15 mouse cellular contexts compared by ENCODE assay signal in the genomic region with DNA sequence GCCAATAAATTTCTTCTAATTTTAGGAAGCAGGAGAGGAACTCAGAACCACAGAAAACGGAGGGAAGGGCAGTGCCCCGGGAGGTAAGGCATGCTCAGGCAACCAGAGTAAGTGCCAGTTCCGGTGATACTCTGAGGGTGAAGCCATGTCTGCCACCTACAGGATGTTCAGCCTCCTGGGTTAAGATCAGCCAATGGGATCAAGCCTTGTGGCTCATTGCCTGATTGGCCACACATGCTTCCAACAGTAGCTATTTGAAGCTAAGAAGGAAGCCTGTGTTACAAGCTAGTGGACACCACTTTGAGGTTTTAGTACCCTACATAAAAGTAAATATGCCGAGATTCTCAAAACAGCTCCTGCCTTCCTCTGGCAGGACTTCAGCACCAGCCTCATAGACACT. TPM values are rescaled to one million over a fixed set of nuclear protein-coding genes. Genes with fewer than 3 reads are reported as not detected.
DNase-seq lines count a peak whose midpoint lies in the region; TF ChIP-seq lines count a peak whose summit lies in the region.
"Had no signal": no experiment of that assay in that cellular context is flagged by ENCODE, and none has a peak within 500 bp of the region (broad histone marks: within the 10 kb centered on the region; RNA-seq: fewer than 3 reads in every experiment).

No protein-coding gene starts in this region.

- TF ChIP-seq CTCF in bone marrow, adult 2 months (IDR thresholded peaks at IDR 0.05; ENCODE audit: control insufficient read depth, insufficient read depth, low read length): peak; percentile 22; the same call in 1 of the 2 replicates

- intact Hi-C loops in heart, postnatal 10 days (cut with DNase I): no loop called here

- no peaks in the 10 kb centered on the region for H3K4me1 ChIP-seq in bone marrow, adult 2 months (ENCODE audit: control insufficient read depth, insufficient read depth, low read length)
- H3K4me1 ChIP-seq: limb, embryonic 15.5 days; midbrain, embryonic 13.5 days had no signal

- H3K27ac ChIP-seq in bone marrow, adult 2 months (ENCODE audit: control insufficient read depth, insufficient read depth, low read depth, low read length, poor library complexity): no peak overlapping the region
- H3K27ac ChIP-seq: limb, embryonic 15.5 days; midbrain, embryonic 13.5 days had no signal

- DNase-seq in heart, adult 11 months: peak; percentile 87
- DNase-seq in heart, postnatal 10 days: no peak
- peak; percentile 71 for DNase-seq in CD4-positive, CD25-positive, alpha-beta regulatory T cell, adult 2 months (ENCODE audit: low read depth, low spot score)
- DNase-seq in thymus, postnatal 0 days (ENCODE audit: low spot score): peak; percentile 50
- DNase-seq in adrenal gland, adult (ENCODE audit: inconsistent age in 2 of 2, low spot score in 1 of 2): no peak
- DNase-seq in cerebellum, adult 18-20 months: no peak
- no peak for DNase-seq in kidney, adult 9 months
- DNase-seq: cerebellum, adult 11-12 months; forebrain, postnatal 0 days; kidney, postnatal 25 days; lung, postnatal 10 days had no signal

- H3K4me3 ChIP-seq in bone marrow, adult 2 months (replicated peaks; ENCODE audit: control insufficient read depth, low read depth, low read length): no peak overlapping the region
- H3K4me3 ChIP-seq: limb, embryonic 15.5 days; midbrain, embryonic 13.5 days had no signal

- TF ChIP-seq POLR2A in bone marrow, adult 2 months (IDR thresholded peaks at IDR 0.05; ENCODE audit: borderline replicate concordance, control insufficient read depth, low read depth, low read length): no peak

- WGBS in bone marrow, adult 2 months: 47% methylated on average over 4 of the region's 4 CpGs

RNA-seq across cellular contexts. Expression of a gene that starts 43.2 kb away (rescaled TPM):
- 1 to 10 TPM; 1.7 to 2.1 TPM for total RNA-seq in heart, postnatal 10 days (2021)
- 98.9 and 193 TPM in 2 replicates for polyA plus RNA-seq in bone marrow, adult 2 months (2011; ENCODE audit: insufficient read depth, insufficient read length, low replicate concordance, missing spikeins)
- polyA plus RNA-seq in thymus, postnatal 0 days (2015; fragmentation: Nextera tagmentation; extraction: Ambion mirVana): 178 TPM in 2 replicates
- polyA plus RNA-seq: C2C12 had no signal

RNA-seq across cellular contexts. Expression of a gene that starts 52.2 kb away (rescaled TPM):
- under 1 TPM; 0.40 to 0.77 TPM for total RNA-seq in heart, postnatal 10 days (2021)
- polyA plus RNA-seq in bone marrow, adult 2 months (2011; ENCODE audit: insufficient read depth, insufficient read length, low replicate concordance, missing spikeins): 1.3 and 2.3 TPM in 2 replicates
- 0.51 and 0.78 TPM in 2 replicates for polyA plus RNA-seq in thymus, postnatal 0 days (2015; fragmentation: Nextera tagmentation; extraction: Ambion mirVana)

RNA-seq across cellular contexts. Expression of a gene that starts 52.3 kb away (rescaled TPM):
- 10 to 100 TPM; 84.5 to 98.7 TPM for total RNA-seq in heart, postnatal 10 days (2021)
- 4.6 and 17.9 TPM in 2 replicates for polyA plus RNA-seq in bone marrow, adult 2 months (2011; ENCODE audit: insufficient read depth, insufficient read length, low replicate concordance, missing spikeins)
- polyA plus RNA-seq in thymus, postnatal 0 days (2015; fragmentation: Nextera tagmentation; extraction: Ambion mirVana): 27.7 and 29.7 TPM in 2 replicates

Comparison
In these comparisons a context has a peak if more than half of its experiments do, and no peak if none do; other contexts are left out.
1. DNase-seq: peak in heart, adult 11 months (single experiment), CD4-positive, CD25-positive, alpha-beta regulatory T cell, adult 2 months (single experiment) and thymus, postnatal 0 days (single experiment); none in heart, postnatal 10 days (0 of 2), adrenal gland, adult (0 of 2), cerebellum, adult 18-20 months (0 of 2) and kidney, adult 9 months (single experiment).